Mouse (Mus musculus) C3H10T1/2 (cell line): ENCODE measurements around the gene Htr1a. TPM values are rescaled to one million over a fixed set of nuclear protein-coding genes. Genes with fewer than 3 reads are reported as not detected.

Experiments
- polyA plus RNA-seq, 2 experiments: library from polyadenylated mRNA; unstranded; fragments of >200 nt; fragmentation: generic; extraction: Trizol; gene quantifications; one replicate each; pipeline ENCODE4 v1.2.1; 2012; ENCODE audit warnings: missing spikeins in 2 of 2

The Htr1a gene
- not detected for polyA plus RNA-seq

GRCm38 (mm10) chr13:105443339-105443738, at the start of gene Htr1a:
TSS of gene Htr1a (plus strand) at chr13:105443639.

Other genes starting within 250 kb of the Htr1a start
- under 1 TPM in 1 of 2 experiments, not detected in 1; 0.02 TPM for gene Rnf180, start 148.8 kb upstream of the Htr1a start, polyA plus RNA-seq